Mouse (Mus musculus) midbrain, embryonic 13.5 days (tissue): ENCODE data around the gene Spag9. TPM values are rescaled to one million over a fixed set of nuclear protein-coding genes. Genes with fewer than 3 reads are reported as not detected.
A peak's percentile ranks its signal among the peaks of the same experiment; 100 is the strongest.
"Not testable (repeated sequence)": the region's sequence is repeated elsewhere in the genome, so short reads cannot be mapped to it uniquely, and the experiment has no call there.

ENCODE experiments used
- ATAC-seq: fragments of 200-750 bp; cut with Nextera tagmentation; 2 replicates; pipeline ENCODE4 v1.8.0; 2017; ENCODE audit warnings: mild to moderate bottlenecking, moderate TSS enrichment, moderate library complexity
- H3K27ac ChIP-seq: fragments of 300-500 bp; sonication (generic); 2 replicates; pipeline ENCODE4 v1.5.1; 2015; ENCODE audit warnings: inconsistent platforms, mild to moderate bottlenecking, moderate library complexity
- H3K27me3 ChIP-seq: fragments of 300-500 bp; sonication (generic); 2 replicates; pipeline ENCODE4 v1.6.1; 2015; ENCODE audit warnings: mild to moderate bottlenecking, inconsistent platforms
- H3K36me3 ChIP-seq: fragments of 300-500 bp; sonication (generic); 2 replicates; pipeline ENCODE4 v1.6.1; 2015; ENCODE audit warnings: mild to moderate bottlenecking, inconsistent platforms
- H3K4me1 ChIP-seq: fragments of 300-500 bp; sonication (generic); replicated peaks from 2 replicates; pipeline ENCODE4 v1.6.1; 2015; ENCODE audit warnings: inconsistent platforms
- H3K4me2 ChIP-seq: fragments of 300-500 bp; sonication (generic); replicated peaks from 2 replicates; pipeline ENCODE4 v1.6.1; 2015; ENCODE audit warnings: moderate library complexity, mild to moderate bottlenecking, inconsistent platforms
- H3K4me3 ChIP-seq: fragments of 300-500 bp; sonication (generic); replicated peaks from 2 replicates; pipeline ENCODE4 v1.5.1; 2015; ENCODE audit warnings: mild to moderate bottlenecking, inconsistent platforms
- H3K9ac ChIP-seq: fragments of 300-500 bp; sonication (generic); replicated peaks from 2 replicates; pipeline ENCODE4 v1.6.1; 2015; ENCODE audit warnings: mild to moderate bottlenecking, inconsistent platforms
- H3K9me3 ChIP-seq: fragments of 300-500 bp; sonication (generic); 2 replicates; pipeline ENCODE4 v1.6.1; 2016; ENCODE audit warnings: mild to moderate bottlenecking, inconsistent platforms
- whole genome bisulfite sequencing: fragments of 180-500 bp; shearing (Covaris S2); methylation state at CpG from one replicate; pipeline ENCODE4 v1.1.7; 2015; 5-methylcytosine and 5-hydroxymethylcytosine counted together
- polyA plus RNA-seq: library from polyadenylated mRNA; unstranded; fragments of >200 nt; fragmentation: Nextera tagmentation; extraction: Ambion mirVana; gene quantifications from 2 replicates; pipeline ENCODE4 v1.2.1, GENCODE M21; 2015

Spag9 gene
- polyA plus RNA-seq, 1 experiment from 2014 or later: 109 TPM

- WGBS: 85% methylated on average over 4 of the region's 4 CpGs
- ATAC-seq: no peak
- Histone ChIP-seq H3K9me3 (no peaks in the 10 kb centered on the region), H3K4me3 (no peak overlapping the region), H3K36me3 (no peaks in the 10 kb centered on the region), H3K4me1 (no peaks in the 10 kb centered on the region), H3K4me2 (no peak overlapping the region), H3K27me3 (no peaks in the 10 kb centered on the region), H3K9ac (no peak overlapping the region), H3K27ac (no peak overlapping the region)
These were observed 36.2 kb downstream of the Spag9 start for GRCm38 (mm10) chr11:94032084-94032483.

GRCm38 (mm10) chr11:94032971-94033370, 37.1 kb downstream of the Spag9 start:
- H3K27ac ChIP-seq: no peak overlapping the region
- no peak overlapping the region for H3K4me2 ChIP-seq
- ATAC-seq: no peak
- H3K4me1 ChIP-seq: no peaks in the 10 kb centered on the region
- H3K9me3 ChIP-seq: no peaks in the 10 kb centered on the region
- H3K9ac ChIP-seq: no peak overlapping the region
- no peaks in the 10 kb centered on the region; the same call in 1 of the 2 replicates for H3K36me3 ChIP-seq
- 72% methylated on average over 2 of the region's 2 CpGs for WGBS
- H3K27me3 ChIP-seq: no peaks in the 10 kb centered on the region
- no peak overlapping the region for H3K4me3 ChIP-seq

GRCm38 (mm10) chr11:94035974-94036373, 40.1 kb downstream of the Spag9 start:
- Histone ChIP-seq H3K36me3 (no peaks in the 10 kb centered on the region; the same call in 1 of the 2 replicates), H3K9ac (no peak overlapping the region), H3K4me3 (no peak overlapping the region), H3K27me3 (no peaks in the 10 kb centered on the region), H3K27ac (no peak overlapping the region), H3K4me1 (no peaks in the 10 kb centered on the region; the same call in 1 of the 2 replicates), H3K4me2 (no peak overlapping the region), H3K9me3 (no peaks in the 10 kb centered on the region)
- 40% methylated on average over 2 of the region's 2 CpGs for WGBS
- no peak for ATAC-seq

- Histone ChIP-seq H3K4me2 (no peak overlapping the region), H3K36me3 (no peaks in the 10 kb centered on the region; the same call in 1 of the 2 replicates), H3K9me3 (no peaks in the 10 kb centered on the region), H3K4me3 (no peak overlapping the region), H3K27ac (peak overlapping the region; percentile 53; the same call in 1 of the 2 replicates), H3K9ac (no peak overlapping the region), H3K4me1 (peaks cover 7% of the 10 kb centered on the region), H3K27me3 (no peaks in the 10 kb centered on the region)
- WGBS: 97% methylated on average over 1 of the region's 1 CpGs
- ATAC-seq: no peak
These were observed 45.6 kb downstream of the Spag9 start for GRCm38 (mm10) chr11:94041475-94041874.

- not testable (repeated sequence) for H3K9me3 ChIP-seq, H3K27me3 ChIP-seq, H3K4me3 ChIP-seq, H3K27ac ChIP-seq, H3K4me2 ChIP-seq, H3K36me3 ChIP-seq, ATAC-seq, H3K9ac ChIP-seq
- 73% methylated on average over 1 of the region's 1 CpGs for WGBS
- H3K4me1 ChIP-seq: peaks cover 14% of the 10 kb centered on the region
These were observed 46.4 kb downstream of the Spag9 start for GRCm38 (mm10) chr11:94042301-94042700.

- H3K4me1 ChIP-seq: peaks cover 27% of the 10 kb centered on the region
- H3K27me3 ChIP-seq: no peaks in the 10 kb centered on the region
- H3K27ac ChIP-seq: peak overlapping the region; percentile 97
- under 1% methylated on average over 22 of the region's 22 CpGs for WGBS
- H3K9me3 ChIP-seq: no peaks in the 10 kb centered on the region
- H3K4me3 ChIP-seq: peak overlapping the region; percentile 67
- peak overlapping the region; percentile 77 for H3K9ac ChIP-seq
- H3K4me2 ChIP-seq: peak overlapping the region; percentile 72
- ATAC-seq: peak; percentile 100
- H3K36me3 ChIP-seq: peaks cover 14% of the 10 kb centered on the region
These were observed 48.4 kb downstream of the Spag9 start for GRCm38 (mm10) chr11:94043998-94044985.

- ATAC-seq: peak; percentile 54; the same call in 1 of the 2 replicates
- peaks cover 32% of the 10 kb centered on the region for H3K4me1 ChIP-seq
- no peaks in the 10 kb centered on the region for H3K9me3 ChIP-seq
- WGBS: 2% methylated on average over 4 of the region's 4 CpGs
- peak overlapping the region; percentile 72 for H3K4me2 ChIP-seq
- H3K27me3 ChIP-seq: no peaks in the 10 kb centered on the region
- H3K9ac ChIP-seq: peak overlapping the region; percentile 77
- H3K27ac ChIP-seq: peak overlapping the region; percentile 97
- H3K36me3 ChIP-seq: peaks cover 20% of the 10 kb centered on the region
- peak overlapping the region; percentile 67 for H3K4me3 ChIP-seq
These were observed 49.1 kb downstream of the Spag9 start for GRCm38 (mm10) chr11:94045016-94045415.

GRCm38 (mm10) chr11:94047288-94047687, 51.4 kb downstream of the Spag9 start:
- Histone ChIP-seq H3K9me3 (no peaks in the 10 kb centered on the region), H3K4me1 (peaks cover 44% of the 10 kb centered on the region), H3K36me3 (peaks cover 37% of the 10 kb centered on the region), H3K4me2 (peak overlapping the region; percentile 72), H3K9ac (peak overlapping the region; percentile 62), H3K4me3 (peak overlapping the region; percentile 67), H3K27me3 (no peaks in the 10 kb centered on the region), H3K27ac (no peak overlapping the region)
- 33% methylated on average over 2 of the region's 2 CpGs for WGBS
- no peak for ATAC-seq

- H3K36me3 ChIP-seq: peaks cover 54% of the 10 kb centered on the region
- peak overlapping the region; percentile 36; the same call in 1 of the 2 replicates for H3K9ac ChIP-seq
These were observed 58.3 kb downstream of the Spag9 start for GRCm38 (mm10) chr11:94054176-94054575.

GRCm38 (mm10) chr11:94054901-94055300, 59.0 kb downstream of the Spag9 start:
- Histone ChIP-seq H3K4me1 (peaks cover 48% of the 10 kb centered on the region), H3K27me3 (no peaks in the 10 kb centered on the region), H3K27ac (peak overlapping the region; percentile 44; the same call in 1 of the 2 replicates), H3K4me2 (no peak overlapping the region), H3K36me3 (peaks cover 56% of the 10 kb centered on the region), H3K9me3 (no peaks in the 10 kb centered on the region), H3K4me3 (no peak overlapping the region), H3K9ac (no peak overlapping the region)
- 52% methylated on average over 3 of the region's 3 CpGs for WGBS
- ATAC-seq: no peak

More at GRCm38 (mm10) chr11:94054176-94054575, 58.3 kb downstream of the Spag9 start:
- Histone ChIP-seq H3K4me3 (no peak overlapping the region), H3K9me3 (no peaks in the 10 kb centered on the region), H3K27me3 (no peaks in the 10 kb centered on the region), H3K4me2 (peak overlapping the region; percentile 1; the same call in 1 of the 2 replicates), H3K4me1 (peaks cover 53% of the 10 kb centered on the region), H3K27ac (peak overlapping the region; percentile 44)
- 71% methylated on average over 3 of the region's 3 CpGs for WGBS
- ATAC-seq: peak; percentile 66; the same call in 1 of the 2 replicates

- ATAC-seq: no peak
- 93% methylated on average over 5 of the region's 5 CpGs for WGBS
- peaks cover 61% of the 10 kb centered on the region for H3K36me3 ChIP-seq
These were observed 68.0 kb downstream of the Spag9 start for GRCm38 (mm10) chr11:94063941-94064340.

GRCm38 (mm10) chr11:94070455-94070854, 74.6 kb downstream of the Spag9 start:
- WGBS: 75% methylated on average over 2 of the region's 2 CpGs
- H3K27me3 ChIP-seq: no peaks in the 10 kb centered on the region
- no peak overlapping the region for H3K4me3 ChIP-seq
- no peaks in the 10 kb centered on the region for H3K9me3 ChIP-seq
- no peak overlapping the region; the same call in 1 of the 2 replicates for H3K9ac ChIP-seq
- no peak overlapping the region for H3K4me2 ChIP-seq
- peaks cover 66% of the 10 kb centered on the region for H3K36me3 ChIP-seq
- H3K4me1 ChIP-seq: no peaks in the 10 kb centered on the region
- H3K27ac ChIP-seq: no peak overlapping the region
- no peak for ATAC-seq

More at GRCm38 (mm10) chr11:94063941-94064340, 68.0 kb downstream of the Spag9 start:
- H3K9me3 ChIP-seq: no peaks in the 10 kb centered on the region
- no peaks in the 10 kb centered on the region for H3K27me3 ChIP-seq
- no peak overlapping the region for H3K9ac ChIP-seq
- no peak overlapping the region for H3K4me3 ChIP-seq
- H3K4me1 ChIP-seq: no peaks in the 10 kb centered on the region
- no peak overlapping the region for H3K27ac ChIP-seq
- no peak overlapping the region for H3K4me2 ChIP-seq
